Mouse (Mus musculus): ENCODE data around the gene Arhgap15.

DNA sequence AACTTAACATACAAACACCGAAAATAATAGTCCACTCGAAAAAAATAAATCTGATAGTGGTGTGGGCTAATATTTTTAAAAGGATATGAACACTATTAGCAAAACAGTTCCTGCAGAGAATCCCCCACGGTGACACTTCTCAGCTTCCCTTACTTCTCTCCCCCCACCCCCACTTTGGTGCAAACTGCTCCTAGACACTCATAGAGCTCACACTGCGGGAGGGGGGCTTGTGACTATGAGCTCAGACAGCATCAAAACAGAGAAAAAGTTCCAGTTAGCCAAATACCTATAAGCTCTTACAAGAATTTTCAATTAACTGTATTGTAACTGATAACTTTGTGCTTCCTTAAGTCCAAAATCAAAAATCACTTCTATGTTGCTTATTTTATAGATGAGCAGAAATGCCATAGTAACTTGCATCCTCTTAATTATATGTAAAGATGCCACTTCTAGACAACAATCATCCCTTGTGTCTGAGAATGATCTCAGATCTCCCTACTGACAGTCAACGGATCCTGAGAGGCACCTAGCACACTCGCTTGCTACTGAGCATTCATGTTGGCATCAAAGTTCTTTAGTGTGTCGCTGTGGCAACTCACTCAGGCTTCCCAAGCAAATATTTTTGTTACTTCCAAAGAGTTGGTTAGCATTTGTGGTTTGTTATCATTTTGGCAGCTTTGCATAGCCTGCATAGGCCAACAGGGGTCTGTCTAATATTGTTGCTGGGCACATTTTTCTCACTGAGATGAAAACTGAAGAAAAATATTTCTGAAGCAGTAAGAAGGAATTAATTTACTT is 493.2 kb downstream of the Arhgap15 start:
- TF ChIP-seq CTCF (IDR thresholded peaks at IDR 0.05; ENCODE audit: extremely low read depth, insufficient read depth, insufficient read length, insufficient replicate concordance) (no peak), POLR2A (IDR thresholded peaks at IDR 0.05; ENCODE audit: low read depth, low read length) (no peak)
